Mouse (Mus musculus) bone marrow, adult 2 months (tissue): ENCODE measurements around the gene Zfp239.

ENCODE experiments used
- CTCF ChIP-seq: fragments of 200-500 bp; IDR thresholded peaks from 2 replicates; pipeline ENCODE4 v1.5.1; 2011; ENCODE audit warnings: low read length, control low read depth; ENCODE audit not compliant: control insufficient read depth, insufficient read depth
- POLR2A ChIP-seq: fragments of 200-500 bp; IDR thresholded peaks from 2 replicates; pipeline ENCODE4 v1.6.1; 2011; ENCODE audit warnings: low read depth, mild to moderate bottlenecking, control low read depth, low read length, borderline replicate concordance; ENCODE audit not compliant: control insufficient read depth

- TF ChIP-seq POLR2A (no peak), CTCF (no peak)
Observed at GRCm38 (mm10) chr6:117847772-117848171, 14.1 kb upstream of the Zfp239 start.
